Mouse (Mus musculus) MEL (cell line): ENCODE measurements at regions not wholly inside any gene's neighbourhood (a gene's known extent, or its start where the extent isn't known, plus 50 kb on each side); places are given as distances from the start of the nearest gene placed in this dataset.

Source experiments
- DNase-seq: peaks from one replicate; pipeline ENCODE4 v3.0.0; 2011; ENCODE audit warnings: low read depth, low spot score
- H3K27ac ChIP-seq: 2 replicates; pipeline ENCODE4 v1.5.1; 2012; ENCODE audit warnings: low read depth, mild to moderate bottlenecking, control low read depth, low read length, moderate library complexity; ENCODE audit not compliant: control insufficient read depth
- H3K27me3 ChIP-seq, 2 experiments: fragments of 150-350 bp in 1 of 2; sonication (generic) in 1 of 2; 2 replicates each; pipeline ENCODE4 v1.6.1; 2012; ENCODE audit warnings: low read length in 2 of 2, mild to moderate bottlenecking in 2 of 2, improper control_type of control experiment in 1 of 2, moderate library complexity in 1 of 2; ENCODE audit not compliant: insufficient read depth in 2 of 2, control insufficient read depth in 1 of 2
- H3K36me3 ChIP-seq, 2 experiments: 2 replicates each; pipeline ENCODE4 v1.6.1; 2012 to 2014; ENCODE audit warnings: low read length in 2 of 2, improper control_type of control experiment in 1 of 2, inconsistent platforms in 1 of 2, mild to moderate bottlenecking in 1 of 2; ENCODE audit not compliant: insufficient read depth in 2 of 2, control insufficient read depth in 1 of 2
- H3K4me1 ChIP-seq, 2 experiments: fragments of 150-350 bp in 1 of 2; sonication (generic) in 1 of 2; 2 replicates each; pipeline ENCODE4 v1.6.1; 2012; ENCODE audit warnings: low read length in 2 of 2, improper control_type of control experiment in 1 of 2, mild to moderate bottlenecking in 1 of 2; ENCODE audit not compliant: insufficient read depth in 2 of 2, control insufficient read depth in 1 of 2
- H3K4me3 ChIP-seq, 2 experiments: fragments of 150-350 bp in 1 of 2; sonication (generic) in 1 of 2; 2 replicates each; pipeline ENCODE4 v1.5.1; 2012; ENCODE audit warnings: low read depth in 2 of 2, low read length in 2 of 2, mild to moderate bottlenecking in 2 of 2, moderate library complexity in 2 of 2, control low read depth in 1 of 2, improper control_type of control experiment in 1 of 2; ENCODE audit not compliant: control insufficient read depth in 1 of 2, insufficient read depth in 1 of 2
- H3K79me2 ChIP-seq: 2 replicates; pipeline ENCODE4 v1.6.1; 2012; ENCODE audit warnings: mild to moderate bottlenecking, low read length, moderate library complexity; ENCODE audit not compliant: control insufficient read depth, poor library complexity, insufficient read depth
- H3K9ac ChIP-seq: 2 replicates; pipeline ENCODE4 v1.6.1; 2012; ENCODE audit warnings: low read depth, mild to moderate bottlenecking, control low read depth, low read length, moderate library complexity; ENCODE audit not compliant: control insufficient read depth, poor library complexity, severe bottlenecking
- H3K9me3 ChIP-seq: fragments of 150-350 bp; sonication (generic); replicated peaks from 2 replicates; pipeline ENCODE4 v1.6.1; 2012; ENCODE audit warnings: mild to moderate bottlenecking, low read length, improper control_type of control experiment, moderate library complexity; ENCODE audit not compliant: insufficient read depth
- CHD1 ChIP-seq: IDR thresholded peaks from 2 replicates; pipeline ENCODE4 v1.6.1; 2012; ENCODE audit warnings: low read depth, mild to moderate bottlenecking, inconsistent platforms, low read length, improper control_type of control experiment
- CHD2 ChIP-seq: IDR thresholded peaks from 2 replicates; pipeline ENCODE4 v1.6.1; 2011; ENCODE audit warnings: low read length, improper control_type of control experiment
- ELF1 ChIP-seq: IDR thresholded peaks from 2 replicates; pipeline ENCODE4 v1.6.1; 2014; ENCODE audit warnings: low read depth, mild to moderate bottlenecking, inconsistent platforms, low read length, improper control_type of control experiment, moderate library complexity
- EP300 ChIP-seq, 2 experiments: IDR thresholded peaks; 2 replicates each; pipeline ENCODE4 v1.6.1; 2011; ENCODE audit warnings: improper control_type of control experiment in 2 of 2, low read length in 2 of 2, low read depth in 1 of 2, mild to moderate bottlenecking in 1 of 2
- GABPA ChIP-seq: IDR thresholded peaks from 2 replicates; pipeline ENCODE4 v1.6.1; 2012; ENCODE audit warnings: low read depth, mild to moderate bottlenecking, inconsistent platforms, low read length, improper control_type of control experiment, moderate library complexity
- HCFC1 ChIP-seq: IDR thresholded peaks from 2 replicates; pipeline ENCODE4 v1.6.1; 2012; ENCODE audit warnings: low read depth, mild to moderate bottlenecking, inconsistent platforms, low read length, improper control_type of control experiment, moderate library complexity
- MAFK ChIP-seq: IDR thresholded peaks from 2 replicates; pipeline ENCODE4 v1.6.1; 2011; ENCODE audit warnings: low read depth, mild to moderate bottlenecking, low read length, improper control_type of control experiment, borderline replicate concordance
- MAZ ChIP-seq: IDR thresholded peaks from 2 replicates; pipeline ENCODE4 v1.6.1; 2012; ENCODE audit warnings: low read depth, mild to moderate bottlenecking, inconsistent platforms, low read length, improper control_type of control experiment
- MXI1 ChIP-seq: IDR thresholded peaks from 2 replicates; pipeline ENCODE4 v1.6.1; 2011; ENCODE audit warnings: mild to moderate bottlenecking, low read depth, low read length, improper control_type of control experiment
- MYC ChIP-seq: IDR thresholded peaks from 2 replicates; pipeline ENCODE4 v1.6.1; 2011; ENCODE audit warnings: low read depth, mild to moderate bottlenecking, low read length, improper control_type of control experiment, moderate library complexity
- NRF1 ChIP-seq: IDR thresholded peaks from 2 replicates; pipeline ENCODE4 v1.6.1; 2014; ENCODE audit warnings: low read depth, mild to moderate bottlenecking, inconsistent platforms, low read length, improper control_type of control experiment, moderate library complexity; ENCODE audit not compliant: poor library complexity, insufficient read depth, severe bottlenecking
- POLR2A ChIP-seq, 2 experiments: IDR thresholded peaks; 2 replicates each; pipeline ENCODE4 v1.6.1; 2011 to 2012; ENCODE audit warnings: low read length in 2 of 2, mild to moderate bottlenecking in 2 of 2, control low read depth in 1 of 2, improper control_type of control experiment in 1 of 2, low read depth in 1 of 2, moderate library complexity in 1 of 2; ENCODE audit not compliant: control insufficient read depth in 1 of 2, insufficient read depth in 1 of 2, poor library complexity in 1 of 2
- POLR2AphosphoS2 ChIP-seq: IDR thresholded peaks from 2 replicates; pipeline ENCODE4 v1.6.1; 2011; ENCODE audit warnings: low read length, improper control_type of control experiment
- RCOR1 ChIP-seq: IDR thresholded peaks from 2 replicates; pipeline ENCODE4 v1.6.1; 2012; ENCODE audit warnings: low read depth, mild to moderate bottlenecking, inconsistent platforms, low read length, improper control_type of control experiment
- SIN3A ChIP-seq: IDR thresholded peaks from 2 replicates; pipeline ENCODE4 v1.6.1; 2012; ENCODE audit warnings: low read length, improper control_type of control experiment, inconsistent platforms
- SMC3 ChIP-seq: IDR thresholded peaks from 2 replicates; pipeline ENCODE4 v1.6.1; 2011; ENCODE audit warnings: low read depth, low read length, improper control_type of control experiment
- TBP ChIP-seq: IDR thresholded peaks from 2 replicates; pipeline ENCODE4 v1.8.0; 2011; ENCODE audit warnings: low read depth, low read length, improper control_type of control experiment
- TCF12 ChIP-seq: IDR thresholded peaks from 2 replicates; pipeline ENCODE4 v1.6.1; 2014; ENCODE audit warnings: low read depth, mild to moderate bottlenecking, inconsistent platforms, low read length, improper control_type of control experiment, moderate library complexity
- UBTF ChIP-seq: IDR thresholded peaks from 2 replicates; pipeline ENCODE4 v1.6.1; 2012; ENCODE audit warnings: low read depth, mild to moderate bottlenecking, inconsistent platforms, low read length, improper control_type of control experiment, moderate library complexity, borderline replicate concordance; ENCODE audit not compliant: insufficient read depth
- USF2 ChIP-seq, 2 experiments: IDR thresholded peaks; 2 replicates each; pipeline ENCODE4 v1.6.1; 2011 to 2012; ENCODE audit warnings: improper control_type of control experiment in 2 of 2, low read length in 2 of 2, borderline replicate concordance in 1 of 2, inconsistent platforms in 1 of 2, low read depth in 1 of 2, mild to moderate bottlenecking in 1 of 2; ENCODE audit not compliant: insufficient read depth in 1 of 2
- ZKSCAN1 ChIP-seq: IDR thresholded peaks from 2 replicates; pipeline ENCODE4 v1.6.1; 2012; ENCODE audit warnings: low read depth, mild to moderate bottlenecking, inconsistent platforms, low read length, improper control_type of control experiment, moderate library complexity
- ZMIZ1 ChIP-seq: IDR thresholded peaks from 2 replicates; pipeline ENCODE4 v1.6.1; 2012; ENCODE audit warnings: low read depth, mild to moderate bottlenecking, inconsistent platforms, low read length, improper control_type of control experiment, moderate library complexity
- ZNF384 ChIP-seq: IDR thresholded peaks from 2 replicates; pipeline ENCODE4 v1.6.1; 2012; ENCODE audit warnings: low read depth, mild to moderate bottlenecking, inconsistent platforms, low read length, improper control_type of control experiment

DNA sequence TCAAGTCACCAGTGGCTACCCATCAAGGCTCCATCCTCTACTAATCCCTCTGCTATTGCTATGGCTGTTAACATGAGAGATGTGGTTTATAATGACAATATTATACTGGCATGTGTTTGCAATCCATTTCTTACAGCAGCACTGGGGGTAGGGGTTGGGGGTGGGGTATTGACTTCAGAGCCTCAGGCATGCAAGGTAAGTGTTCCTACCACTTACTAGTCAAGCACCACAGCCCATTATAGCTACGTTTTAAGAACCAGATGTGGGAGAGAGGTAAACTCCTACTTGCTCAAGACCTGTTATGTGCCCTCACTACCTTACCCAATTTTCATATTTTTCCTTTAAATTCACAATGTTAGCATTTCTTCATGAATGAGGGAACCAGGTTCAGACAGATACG lies 451.1 kb downstream of the Sorl1 start:
- Histone ChIP-seq H3K36me3 (no peaks in the 10 kb centered on the region), H3K9me3 (no peaks in the 10 kb centered on the region), H3K4me3 (no peak overlapping the region), H3K27me3 (no peaks in the 10 kb centered on the region), H3K79me2 (no peaks in the 10 kb centered on the region), H3K27ac (no peak overlapping the region)
- DNase-seq, result no peak
- TF ChIP-seq POLR2AphosphoS2, result no peak
- TF ChIP-seq UBTF, result no peak
- no peak for TF ChIP-seq SIN3A
- no peak for TF ChIP-seq MAFK
- no peak for TF ChIP-seq MYC
- no peak for TF ChIP-seq EP300 (IDR thresholded peaks at IDR 0.05; ENCODE audit: low read depth in 1 of 2, low read length in 2 of 2)
- TF ChIP-seq MXI1, result no peak
- TF ChIP-seq TCF12, result no peak
- no peak for TF ChIP-seq ELF1
- TF ChIP-seq, all 39 proteins: peak for 0
- Histone ChIP-seq H3K9ac (no peak overlapping the region), H3K4me1 (no peaks in the 10 kb centered on the region)

DNA sequence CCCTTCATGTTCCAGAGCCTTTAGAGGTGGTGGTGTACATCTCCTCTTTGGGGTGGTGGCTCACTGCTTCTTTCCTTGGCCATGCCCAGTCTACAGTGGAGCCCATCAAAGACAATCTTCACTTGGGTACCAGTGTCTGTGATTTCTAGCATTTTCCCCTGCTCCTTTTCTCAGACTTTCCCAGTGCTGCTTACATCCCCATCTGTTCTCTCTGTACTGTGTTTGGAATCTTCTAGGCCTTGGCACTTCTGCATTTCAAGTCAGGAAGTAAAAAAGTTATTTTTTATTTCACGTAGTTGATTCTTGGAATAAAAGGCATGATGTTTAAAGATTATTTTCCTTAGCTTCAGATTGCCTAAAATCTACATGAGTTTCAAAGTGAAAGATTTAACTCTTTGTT lies 455.4 kb downstream of the Sorl1 start:
- H3K9me3 ChIP-seq, result no peaks in the 10 kb centered on the region
- no peaks in the 10 kb centered on the region for H3K36me3 ChIP-seq
- no peak overlapping the region for H3K4me3 ChIP-seq
- no peak for TF ChIP-seq TBP
- TF ChIP-seq POLR2AphosphoS2, result no peak
- no peak for TF ChIP-seq CHD1
- TF ChIP-seq RCOR1, result no peak
- TF ChIP-seq NRF1, result no peak
- no peak for TF ChIP-seq TCF12
- TF ChIP-seq HCFC1, result no peak
- no peak for TF ChIP-seq USF2 (IDR thresholded peaks at IDR 0.05; ENCODE audit: borderline replicate concordance in 1 of 2, insufficient read depth in 1 of 2, low read depth in 1 of 2, low read length in 2 of 2)
- TF ChIP-seq SIN3A, result no peak
- no peak for TF ChIP-seq ZNF384
- TF ChIP-seq MAFK, result no peak
- no peak for TF ChIP-seq CHD2
- no peak for TF ChIP-seq MYC
- TF ChIP-seq ZMIZ1, result no peak
- TF ChIP-seq POLR2A (IDR thresholded peaks at IDR 0.05; ENCODE audit: control insufficient read depth in 1 of 2, insufficient read depth in 1 of 2, low read depth in 1 of 2, low read length in 2 of 2, poor library complexity in 1 of 2), result no peak
- no peak for TF ChIP-seq MAZ
- TF ChIP-seq GABPA, result no peak
- TF ChIP-seq EP300 (IDR thresholded peaks at IDR 0.05; ENCODE audit: low read depth in 1 of 2, low read length in 2 of 2), result no peak
- no peak for TF ChIP-seq ZKSCAN1
- no peak for TF ChIP-seq SMC3
- TF ChIP-seq, all 39 proteins: peak for 0
- Histone ChIP-seq H3K9ac (no peak overlapping the region), H3K27me3 (no peaks in the 10 kb centered on the region), H3K27ac (no peak overlapping the region), H3K4me1 (no peaks in the 10 kb centered on the region), H3K79me2 (no peaks in the 10 kb centered on the region)
- no peak for DNase-seq
